Mouse (Mus musculus) CH12.LX (cell line): ENCODE data around the gene Ank3.

Experiments used
- CTCF ChIP-seq, 2 experiments: IDR thresholded peaks in 1 of 2; conservative IDR thresholded peaks in 1 of 2; 2 replicates each; pipeline ENCODE4 v1.5.1; 2011 to 2012; ENCODE audit warnings: low read depth in 2 of 2, low read length in 2 of 2, improper control_type of control experiment in 1 of 2, inconsistent platforms in 1 of 2, mild to moderate bottlenecking in 1 of 2, moderate library complexity in 1 of 2
- MAZ ChIP-seq: IDR thresholded peaks from 2 replicates; pipeline ENCODE4 v1.6.1; 2012; ENCODE audit warnings: low read depth, mild to moderate bottlenecking, inconsistent platforms, low read length, improper control_type of control experiment, moderate library complexity

DNA sequence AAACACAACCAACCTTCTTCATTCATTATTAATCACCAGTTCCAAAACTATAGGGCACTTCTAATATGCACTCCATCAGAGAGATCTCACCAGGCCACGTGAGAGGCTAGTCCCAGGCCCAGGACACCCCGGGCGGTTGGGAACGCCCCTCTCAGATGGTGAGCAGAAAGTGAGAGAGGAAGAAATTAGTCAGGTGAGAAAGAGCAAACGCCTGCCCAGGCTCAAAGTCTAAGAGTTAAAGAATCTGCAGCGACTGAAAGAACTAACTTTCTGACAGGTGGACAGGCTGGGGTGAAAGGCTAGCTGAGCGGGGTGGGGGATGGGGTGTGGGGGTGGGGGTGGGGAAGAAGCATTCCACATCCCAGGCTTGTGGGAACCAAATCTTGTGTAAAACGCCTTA, 525.2 kb downstream of the Ank3 start:
- TF ChIP-seq MAZ (no peak), CTCF (conservative IDR thresholded peaks at IDR 0.05 in 1 of 2, IDR thresholded peaks at IDR 0.05 in 1 of 2; ENCODE audit: low read depth in 2 of 2, low read length in 2 of 2) (no peak)
